In genomic region chr15:37031334-37032150, GRCm38 (mm10) we compare ENCODE assay signal across 8 mouse cellular contexts. TPM values are rescaled to one million over a fixed set of nuclear protein-coding genes. Genes with fewer than 3 reads are reported as not detected.
DNase-seq lines count a peak whose midpoint lies in the region; ATAC-seq lines count a peak whose summit lies in the region.
"Had no signal": no experiment of that assay in that cellular context is flagged by ENCODE, and none has a peak within 500 bp of the region (broad histone marks: within the 10 kb centered on the region; RNA-seq: fewer than 3 reads in every experiment).

No protein-coding gene starts in this region.

- H3K4me3 ChIP-seq in hindbrain, embryonic 14.5 days (replicated peaks; ENCODE audit: low read length): no peak overlapping the region
- H3K4me3 ChIP-seq in limb, embryonic 13.5 days: no peak overlapping the region
- H3K4me3 ChIP-seq in stomach, embryonic 15.5 days (replicated peaks): no peak overlapping the region
- no peak overlapping the region for H3K4me3 ChIP-seq in liver, embryonic 11.5 days (ENCODE audit: low read depth, low read length)

- no peak overlapping the region for H3K9ac ChIP-seq in hindbrain, embryonic 14.5 days
- H3K9ac ChIP-seq in limb, embryonic 13.5 days: 0 out of 2 replicates have a peak overlapping the region, but pooled peaks have one; percentile 25
- H3K9ac ChIP-seq in stomach, embryonic 15.5 days: no peak overlapping the region
- H3K9ac ChIP-seq in liver, embryonic 11.5 days (ENCODE audit: low read depth, low read length): no peak overlapping the region
- H3K9ac ChIP-seq: liver, postnatal 0 days had no signal

- no peak overlapping the region for H3K27ac ChIP-seq in hindbrain, embryonic 14.5 days
- H3K27ac ChIP-seq in limb, embryonic 13.5 days: peak overlapping the region; percentile 1; the same call in 1 of the 2 replicates
- H3K27ac ChIP-seq in stomach, embryonic 15.5 days: peak overlapping the region; percentile 44; the same call in 1 of the 2 replicates
- H3K27ac ChIP-seq in liver, embryonic 11.5 days (ENCODE audit: low read depth, low read length): no peak overlapping the region

- no peak overlapping the region for H3K4me2 ChIP-seq in hindbrain, embryonic 14.5 days (replicated peaks)
- H3K4me2 ChIP-seq in limb, embryonic 13.5 days (replicated peaks): no peak overlapping the region
- H3K4me2 ChIP-seq in stomach, embryonic 15.5 days: no peak overlapping the region
- H3K4me2 ChIP-seq in liver, embryonic 11.5 days: no peak overlapping the region

- H3K36me3 ChIP-seq in hindbrain, embryonic 14.5 days (replicated peaks; ENCODE audit: control insufficient read depth, insufficient read depth): no peaks in the 10 kb centered on the region
- H3K36me3 ChIP-seq in limb, embryonic 13.5 days: no peaks in the 10 kb centered on the region
- H3K36me3 ChIP-seq in stomach, embryonic 15.5 days: no peaks in the 10 kb centered on the region
- no peaks in the 10 kb centered on the region for H3K36me3 ChIP-seq in liver, embryonic 11.5 days (ENCODE audit: control insufficient read depth, insufficient read depth, low read length)

- H3K4me1 ChIP-seq in hindbrain, embryonic 14.5 days (replicated peaks; ENCODE audit: control insufficient read depth, insufficient read depth, low read length): no peaks in the 10 kb centered on the region; the same call in 1 of the 2 replicates
- peaks cover 18% of the 10 kb centered on the region for H3K4me1 ChIP-seq in limb, embryonic 13.5 days
- H3K4me1 ChIP-seq in stomach, embryonic 15.5 days: peaks cover 6% of the 10 kb centered on the region; the same call in 1 of the 2 replicates
- no peaks in the 10 kb centered on the region for H3K4me1 ChIP-seq in liver, embryonic 11.5 days (replicated peaks; ENCODE audit: control insufficient read depth, insufficient read depth, low read length)

- no peaks in the 10 kb centered on the region for H3K27me3 ChIP-seq in hindbrain, embryonic 14.5 days (ENCODE audit: control insufficient read depth, insufficient read depth, low read length)
- no peaks in the 10 kb centered on the region for H3K27me3 ChIP-seq in limb, embryonic 13.5 days
- H3K27me3 ChIP-seq in stomach, embryonic 15.5 days (replicated peaks): no peaks in the 10 kb centered on the region
- no peaks in the 10 kb centered on the region for H3K27me3 ChIP-seq in liver, embryonic 11.5 days (replicated peaks; ENCODE audit: control insufficient read depth, insufficient read depth, low read length)

- DNase-seq in retina, postnatal 1 day: peak; percentile 46
- DNase-seq in retina, embryonic 14.5 days (ENCODE audit: low spot score): no peak
- peak; percentile 45 for DNase-seq in hindbrain, embryonic 14.5 days (ENCODE audit: low spot score)
- DNase-seq in liver, embryonic 11.5 days (ENCODE audit: low spot score): no peak
- DNase-seq in kidney, postnatal 10 days: no peak
- DNase-seq: liver, postnatal 0 days had no signal

- peak; percentile 72; the same call in 1 of the 2 replicates for ATAC-seq in hindbrain, embryonic 14.5 days (ENCODE audit: low FRiP score)
- ATAC-seq in limb, embryonic 13.5 days (ENCODE audit: low FRiP score, low read depth): peak; percentile 44
- ATAC-seq in stomach, embryonic 15.5 days (ENCODE audit: insufficient read depth, low FRiP score, low read depth): peak; percentile 57; the same call in 1 of the 2 replicates
- ATAC-seq in liver, embryonic 11.5 days (replicated peaks; ENCODE audit: low FRiP score): no peak
- ATAC-seq: liver, postnatal 0 days had no signal

- WGBS in hindbrain, embryonic 14.5 days: 25% methylated on average over 6 of the region's 6 CpGs
- 32% methylated on average over 6 of the region's 6 CpGs for WGBS in limb, embryonic 13.5 days
- WGBS in stomach, embryonic 15.5 days: 24% methylated on average over 6 of the region's 6 CpGs
- whole genome bisulfite sequencing in liver, embryonic 11.5 days: 34% methylated on average over 6 of the region's 6 CpGs

- no peaks in the 10 kb centered on the region for H3K9me3 ChIP-seq in hindbrain, embryonic 14.5 days (ENCODE audit: control insufficient read depth, low read length)
- no peaks in the 10 kb centered on the region for H3K9me3 ChIP-seq in limb, embryonic 13.5 days
- no peaks in the 10 kb centered on the region for H3K9me3 ChIP-seq in stomach, embryonic 15.5 days
- H3K9me3 ChIP-seq in liver, embryonic 11.5 days (ENCODE audit: control insufficient read depth, low read length): no peaks in the 10 kb centered on the region

RNA-seq across cellular contexts. Expression of gene Zfp706, which starts 24.0 kb away (rescaled TPM):
- 424 and 425 TPM in 2 replicates for polyA plus RNA-seq in hindbrain, embryonic 14.5 days (2014; fragmentation: Nextera tagmentation; extraction: Ambion mirVana)
- polyA plus RNA-seq in limb, embryonic 13.5 days (2015; fragmentation: Nextera tagmentation; extraction: Ambion mirVana): 434 and 448 TPM in 2 replicates
- polyA plus RNA-seq in stomach, embryonic 15.5 days (2015; fragmentation: Nextera tagmentation; extraction: Ambion mirVana): 478 and 535 TPM in 2 replicates
- 419 and 426 TPM in 2 replicates for polyA plus RNA-seq in liver, embryonic 11.5 days (2014; fragmentation: Nextera tagmentation; extraction: Ambion mirVana)

Comparison
In these comparisons a context has a peak if more than half of its experiments do, and no peak if none do; other contexts are left out.
1. DNase-seq: peak in retina, postnatal 1 day (single experiment) and hindbrain, embryonic 14.5 days (single experiment); none in retina, embryonic 14.5 days (single experiment), liver, embryonic 11.5 days (single experiment) and kidney, postnatal 10 days (single experiment).
2. H3K27ac ChIP-seq: peak in limb, embryonic 13.5 days (single experiment) and stomach, embryonic 15.5 days (single experiment); none in hindbrain, embryonic 14.5 days (single experiment) and liver, embryonic 11.5 days (single experiment).